Mouse (Mus musculus) neural tube, embryonic 11.5 days (tissue): Measurements from ENCODE around the gene Stk16. TPM values are rescaled to one million over a fixed set of nuclear protein-coding genes. Genes with fewer than 3 reads are reported as not detected.
A peak's percentile ranks its signal among the peaks of the same experiment; 100 is the strongest.

ENCODE experiments used
- ATAC-seq: fragments of 200-750 bp; cut with Nextera tagmentation; 2 replicates; pipeline ENCODE4 v1.8.0; 2017; ENCODE audit warnings: moderate number of reproducible peaks, mild to moderate bottlenecking, moderate TSS enrichment, moderate library complexity; ENCODE audit not compliant: insufficient read depth, low FRiP score, low TSS enrichment
- DNase-seq: peaks from one replicate; pipeline ENCODE4 v3.0.0-alpha.2; 2015; ENCODE audit warnings: low spot score
- H3K27ac ChIP-seq: fragments of 300-500 bp; sonication (generic); 2 replicates; pipeline ENCODE4 v1.5.1; 2014; ENCODE audit warnings: low read depth, mild to moderate bottlenecking, low read length
- H3K27me3 ChIP-seq: fragments of 300-500 bp; sonication (generic); 2 replicates; pipeline ENCODE4 v1.6.1; 2014; ENCODE audit warnings: mild to moderate bottlenecking, low read length, mixed read lengths; ENCODE audit not compliant: control insufficient read depth, insufficient read depth
- H3K36me3 ChIP-seq: fragments of 300-500 bp; sonication (generic); 2 replicates; pipeline ENCODE4 v1.6.1; 2014; ENCODE audit warnings: mild to moderate bottlenecking, low read length, moderate library complexity, mixed read lengths; ENCODE audit not compliant: control insufficient read depth, insufficient read depth
- H3K4me1 ChIP-seq: fragments of 300-500 bp; sonication (generic); 2 replicates; pipeline ENCODE4 v1.6.1; 2014; ENCODE audit warnings: low read length, mixed read lengths; ENCODE audit not compliant: control insufficient read depth, insufficient read depth
- H3K4me2 ChIP-seq: fragments of 300-500 bp; sonication (generic); 2 replicates; pipeline ENCODE4 v1.6.1; 2014; ENCODE audit warnings: low read depth, mild to moderate bottlenecking, moderate library complexity
- H3K4me3 ChIP-seq: fragments of 300-500 bp; sonication (generic); 2 replicates; pipeline ENCODE4 v1.5.1; 2014; ENCODE audit warnings: low read depth, low read length
- H3K9ac ChIP-seq: fragments of 300-500 bp; sonication (generic); 2 replicates; pipeline ENCODE4 v1.6.1; 2014; ENCODE audit warnings: mild to moderate bottlenecking, low read length
- H3K9me3 ChIP-seq: fragments of 300-500 bp; sonication (generic); 2 replicates; pipeline ENCODE4 v1.6.1; 2016; ENCODE audit warnings: low read length; ENCODE audit not compliant: control insufficient read depth
- WGBS: fragments of 180-500 bp; shearing (Covaris S2); extraction: QIAGEN DNeasy Blood & Tissue Kit; methylation state at CpG from one replicate; pipeline ENCODE4 v1.1.7; 2014; 5-methylcytosine and 5-hydroxymethylcytosine counted together
- polyA plus RNA-seq: library from polyadenylated mRNA; unstranded; fragments of >200 nt; fragmentation: Nextera tagmentation; extraction: Ambion mirVana; gene quantifications from 2 replicates; pipeline ENCODE4 v1.2.1, GENCODE M21; 2014

The Stk16 gene
- polyA plus RNA-seq, 1 experiment from 2014 or later, result 131 TPM

GRCm38 (mm10) chr1:75201236-75201635 is 9.4 kb upstream of the Stk16 start:
- no peaks in the 10 kb centered on the region for H3K4me1 ChIP-seq
- no peak overlapping the region for H3K4me2 ChIP-seq
- H3K9me3 ChIP-seq, result no peaks in the 10 kb centered on the region
- H3K27ac ChIP-seq, result no peak overlapping the region
- no peak for DNase-seq
- 88% methylated on average over 1 of the region's 1 CpGs for WGBS
- H3K27me3 ChIP-seq, result no peaks in the 10 kb centered on the region
- H3K9ac ChIP-seq, result no peak overlapping the region
- H3K36me3 ChIP-seq, result peaks cover 6% of the 10 kb centered on the region; the same call in 1 of the 2 replicates
- H3K4me3 ChIP-seq, result no peak overlapping the region
- ATAC-seq, result no peak

GRCm38 (mm10) chr1:75208967-75209678 is 1.5 kb upstream of the Stk16 start:
- Histone ChIP-seq H3K4me3 (peak overlapping the region; percentile 26), H3K9ac (peak overlapping the region; percentile 5), H3K9me3 (no peaks in the 10 kb centered on the region), H3K36me3 (peaks cover 6% of the 10 kb centered on the region), H3K4me1 (peaks cover 14% of the 10 kb centered on the region), H3K4me2 (peak overlapping the region; percentile 92), H3K27me3 (no peaks in the 10 kb centered on the region), H3K27ac (no peak overlapping the region)
- no peak for ATAC-seq
- DNase-seq, result no peak
- WGBS, result 8% methylated on average over 34 of the region's 34 CpGs

- H3K9me3 ChIP-seq, result no peaks in the 10 kb centered on the region
- H3K36me3 ChIP-seq, result peaks cover 10% of the 10 kb centered on the region
- H3K4me3 ChIP-seq, result peak overlapping the region; percentile 95
- WGBS, result 15% methylated on average over 17 of the region's 17 CpGs
- DNase-seq (no peak), ATAC-seq (no peak)
- H3K9ac ChIP-seq, result peak overlapping the region; percentile 93
- no peak overlapping the region for H3K27ac ChIP-seq
- peaks cover 14% of the 10 kb centered on the region for H3K4me1 ChIP-seq
- H3K4me2 ChIP-seq, result peak overlapping the region; percentile 92
- H3K27me3 ChIP-seq, result no peaks in the 10 kb centered on the region
These were observed 587 bp downstream of the Stk16 start for GRCm38 (mm10) chr1:75211141-75211708.

- peaks cover 14% of the 10 kb centered on the region for H3K4me1 ChIP-seq
- no peak overlapping the region for H3K4me3 ChIP-seq
- no peak overlapping the region for H3K9ac ChIP-seq
- H3K9me3 ChIP-seq, result no peaks in the 10 kb centered on the region
- WGBS, result 87% methylated on average over 4 of the region's 4 CpGs
- no peak overlapping the region for H3K27ac ChIP-seq
- no peak overlapping the region for H3K4me2 ChIP-seq
- ATAC-seq (no peak), DNase-seq (no peak)
- peaks cover 10% of the 10 kb centered on the region for H3K36me3 ChIP-seq
- peaks cover 5% of the 10 kb centered on the region for H3K27me3 ChIP-seq
These were observed 1.9 kb downstream of the Stk16 start for GRCm38 (mm10) chr1:75212542-75212941.

- no peak overlapping the region for H3K4me3 ChIP-seq
- H3K9ac ChIP-seq, result no peak overlapping the region
- H3K9me3 ChIP-seq, result no peaks in the 10 kb centered on the region
- ATAC-seq (no peak), DNase-seq (no peak)
- 91% methylated on average over 7 of the region's 7 CpGs for WGBS
- no peak overlapping the region for H3K4me2 ChIP-seq
- H3K27ac ChIP-seq, result no peak overlapping the region
- peaks cover 10% of the 10 kb centered on the region for H3K36me3 ChIP-seq
- peaks cover 11% of the 10 kb centered on the region for H3K27me3 ChIP-seq
- peaks cover 14% of the 10 kb centered on the region for H3K4me1 ChIP-seq
These were observed 2.5 kb downstream of the Stk16 start for GRCm38 (mm10) chr1:75213096-75213495.

- DNase-seq (no peak), ATAC-seq (no peak)
- Histone ChIP-seq H3K4me1 (peaks cover 23% of the 10 kb centered on the region), H3K4me2 (no peak overlapping the region), H3K36me3 (peaks cover 10% of the 10 kb centered on the region), H3K9me3 (no peaks in the 10 kb centered on the region; the same call in 1 of the 2 replicates), H3K27me3 (peaks cover 24% of the 10 kb centered on the region), H3K4me3 (no peak overlapping the region), H3K9ac (no peak overlapping the region), H3K27ac (no peak overlapping the region)
- 83% methylated on average over 2 of the region's 2 CpGs for WGBS
These were observed 3.8 kb downstream of the Stk16 start for GRCm38 (mm10) chr1:75214442-75214841.

- Histone ChIP-seq H3K4me2 (no peak overlapping the region), H3K27me3 (peaks cover 28% of the 10 kb centered on the region), H3K36me3 (peaks cover 10% of the 10 kb centered on the region), H3K9me3 (no peaks in the 10 kb centered on the region; the same call in 1 of the 2 replicates), H3K4me3 (no peak overlapping the region), H3K27ac (no peak overlapping the region), H3K9ac (no peak overlapping the region), H3K4me1 (peaks cover 24% of the 10 kb centered on the region)
- 71% methylated on average over 5 of the region's 5 CpGs for WGBS
- DNase-seq (no peak), ATAC-seq (no peak)
These were observed 4.2 kb downstream of the Stk16 start for GRCm38 (mm10) chr1:75214886-75215285.

- Histone ChIP-seq H3K4me3 (no peak overlapping the region), H3K9ac (no peak overlapping the region), H3K27ac (no peak overlapping the region), H3K9me3 (no peaks in the 10 kb centered on the region; the same call in 1 of the 2 replicates), H3K27me3 (peaks cover 37% of the 10 kb centered on the region), H3K36me3 (peaks cover 10% of the 10 kb centered on the region), H3K4me2 (no peak overlapping the region), H3K4me1 (peaks cover 21% of the 10 kb centered on the region)
- 94% methylated on average over 9 of the region's 9 CpGs for WGBS
- DNase-seq (no peak), ATAC-seq (no peak)
These were observed 5.1 kb downstream of the Stk16 start for GRCm38 (mm10) chr1:75215785-75216184.
